Mouse (Mus musculus) adrenal gland, postnatal 14 days (tissue): ENCODE measurements at regions not wholly inside any gene's neighbourhood (a gene's known extent, or its start where the extent isn't known, plus 50 kb on each side); places are given as distances from the start of the nearest gene placed in this dataset.

ENCODE experiments used
- DNase-seq: peaks from one replicate; pipeline ENCODE4 v3.0.0; 2021; ENCODE audit warnings: mixed read lengths

DNA sequence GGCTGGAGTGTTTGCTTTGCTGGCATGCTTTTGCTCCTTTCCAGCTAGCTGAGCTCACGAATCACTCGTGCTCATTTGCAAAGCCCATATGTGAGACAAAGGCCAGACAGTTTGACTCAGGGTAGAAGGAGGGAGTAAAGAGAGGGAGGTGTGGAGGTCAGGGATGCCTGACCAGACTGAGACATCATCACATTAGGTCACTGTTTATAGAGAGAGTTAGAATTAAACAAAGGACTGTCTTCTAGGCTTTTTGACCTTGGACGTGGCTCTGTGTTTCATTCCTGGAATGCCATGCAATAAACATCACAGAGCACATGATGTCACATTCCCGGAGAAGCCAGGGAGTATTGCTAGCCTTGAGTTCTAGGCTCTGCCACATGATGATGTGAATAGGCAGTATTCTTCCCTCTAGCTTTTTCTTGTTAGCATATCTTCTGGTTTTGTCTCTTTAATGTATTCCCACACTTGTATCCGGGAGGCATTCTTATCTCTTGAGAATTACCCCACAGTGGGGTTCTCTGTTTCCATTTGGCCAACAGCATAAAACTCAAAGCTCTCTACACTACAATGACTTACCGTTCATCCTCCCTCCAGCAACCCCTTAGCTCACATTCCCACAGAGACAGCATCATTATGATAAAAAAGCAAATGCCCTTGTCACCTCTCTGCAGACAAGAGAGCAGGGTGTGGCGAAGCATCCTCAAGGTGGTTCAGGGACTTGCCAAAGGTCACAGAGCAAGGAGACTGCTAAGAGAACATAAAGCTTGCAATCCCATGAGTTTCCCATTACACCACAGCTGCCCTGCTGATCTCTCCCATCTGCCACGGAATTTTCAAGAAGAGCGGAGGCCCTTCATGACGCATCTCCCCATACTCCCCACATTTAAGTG, 301.3 kb downstream of the Cd83 start:
- peak; percentile 47 for DNase-seq

DNA sequence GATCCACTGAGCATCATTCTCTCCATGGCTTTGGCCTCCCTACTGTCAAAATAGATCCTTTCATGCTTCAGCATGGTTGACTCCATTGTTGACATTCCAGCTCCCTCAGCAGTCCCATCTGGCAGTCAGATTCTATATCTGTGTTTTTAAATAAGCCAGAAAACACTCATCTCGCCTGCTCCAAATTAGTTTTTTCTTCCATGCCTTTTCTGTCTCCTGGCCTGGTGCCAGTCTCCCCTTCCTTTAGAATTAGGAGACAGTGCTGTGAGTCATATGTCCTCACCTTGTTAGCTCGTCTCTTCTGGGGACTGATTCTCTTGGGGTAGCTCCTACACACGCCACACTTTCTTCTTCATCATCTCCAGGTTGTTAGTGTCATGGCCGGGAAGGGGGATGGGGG, 302.2 kb downstream of the Cd83 start:
- DNase-seq: no peak

DNA sequence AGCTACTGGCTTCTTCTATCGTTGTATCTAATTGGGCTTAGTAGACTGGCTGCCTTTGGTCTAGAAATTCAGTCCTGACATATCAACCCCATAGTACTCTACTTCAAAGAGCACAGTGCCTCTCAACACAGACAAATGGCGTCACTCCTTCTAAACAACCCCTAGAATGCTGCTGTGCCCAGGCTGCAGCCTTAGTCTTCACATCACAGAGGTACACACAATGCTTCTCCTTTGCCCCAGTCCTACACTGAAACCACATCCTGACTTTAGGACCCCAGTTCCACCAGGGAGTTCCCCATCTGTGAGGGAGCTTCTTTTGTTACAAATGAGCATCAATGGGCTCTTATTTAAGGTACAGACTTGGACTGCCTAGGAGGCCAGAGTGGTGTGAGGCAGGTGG, 312.6 kb downstream of the Cd83 start:
- no peak for DNase-seq

- DNase-seq: no peak
Measured at GRCm38 (mm10) chr13:44099511-44099910, 314.9 kb downstream of the Cd83 start.

- DNase-seq: no peak
Measured at GRCm38 (mm10) chr13:44100125-44101067, 315.8 kb downstream of the Cd83 start.

DNA sequence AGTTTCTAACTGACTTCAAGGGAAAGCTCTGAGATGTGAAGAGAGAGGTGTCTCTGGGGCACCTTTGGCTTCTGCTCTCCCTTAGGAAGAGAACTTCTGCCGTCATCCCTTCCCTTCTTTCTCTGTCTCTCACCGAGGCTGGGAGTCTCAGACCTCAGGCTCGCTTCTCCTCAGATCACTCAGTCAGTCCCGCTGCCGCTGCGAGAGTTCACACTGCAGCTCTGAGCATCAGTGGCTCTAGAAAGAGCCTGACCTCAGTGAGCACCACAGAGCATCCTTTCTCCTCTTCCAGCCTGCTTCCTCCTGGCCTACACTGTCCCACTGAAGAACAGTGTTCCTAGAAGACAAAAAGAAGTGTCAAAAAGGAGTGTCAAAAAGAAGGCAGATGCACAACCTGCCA, 316.6 kb downstream of the Cd83 start:
- no peak for DNase-seq

DNA sequence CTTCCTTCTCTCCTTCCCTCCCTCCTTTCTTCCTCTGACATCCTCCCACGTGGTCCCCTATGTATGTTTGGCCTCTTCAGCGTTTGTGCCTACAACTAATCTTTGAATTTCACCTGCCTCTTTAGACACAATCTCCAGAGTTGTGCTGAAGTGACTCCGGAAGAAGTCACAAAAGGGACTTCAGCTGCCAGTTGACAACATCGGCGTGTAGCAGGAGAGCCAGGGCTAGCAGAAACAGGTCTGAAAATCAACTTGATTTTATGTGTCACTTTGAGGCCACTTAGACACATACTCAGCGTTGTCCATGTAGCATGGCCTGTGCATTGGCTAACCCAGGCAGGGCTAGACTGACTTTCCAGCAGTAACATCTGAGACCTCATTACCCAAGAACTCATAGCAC, 317.2 kb downstream of the Cd83 start:
- DNase-seq: no peak

- no peak for DNase-seq
Measured at GRCm38 (mm10) chr13:44102257-44102656, 317.7 kb downstream of the Cd83 start.

DNA sequence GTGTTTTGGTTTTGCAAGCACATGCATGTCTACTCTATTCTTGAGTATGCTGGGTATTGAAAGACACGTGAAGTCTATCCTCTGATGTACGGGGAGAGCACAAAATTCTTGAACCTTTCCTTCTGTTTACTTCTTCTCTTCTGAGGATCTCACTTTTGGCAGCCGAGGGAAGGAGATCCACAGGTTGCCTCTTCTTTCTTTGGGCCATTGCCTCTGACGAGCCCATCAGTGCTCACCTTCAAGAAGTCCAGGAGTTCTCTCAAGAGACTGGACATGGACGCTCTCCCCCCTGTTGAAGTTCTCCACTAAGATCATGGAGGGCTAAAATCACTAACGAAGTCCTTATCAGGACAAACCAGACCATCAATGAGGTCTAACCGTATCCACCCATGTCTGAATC, 318.8 kb downstream of the Cd83 start:
- DNase-seq: no peak

DNA sequence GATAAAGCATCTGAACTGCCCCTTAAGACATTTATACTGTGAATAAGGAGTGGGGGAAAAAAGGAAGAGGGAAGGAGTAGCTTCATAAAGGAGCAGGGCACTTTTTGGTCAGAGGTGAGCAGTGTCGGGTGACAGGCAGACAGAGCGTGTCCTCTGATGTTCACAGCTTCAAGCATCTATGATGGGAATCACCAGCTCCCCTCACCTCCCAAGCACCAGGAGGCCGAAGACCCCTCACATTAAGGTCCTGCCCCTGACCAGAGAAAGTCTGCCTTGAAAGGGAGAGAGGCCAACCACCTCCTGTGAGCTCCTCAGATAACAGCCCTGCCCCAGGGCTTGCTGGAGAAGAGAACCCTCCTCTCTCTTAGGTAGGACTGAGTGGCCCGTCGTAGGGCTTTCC, 320.6 kb downstream of the Cd83 start:
- DNase-seq: no peak

DNA sequence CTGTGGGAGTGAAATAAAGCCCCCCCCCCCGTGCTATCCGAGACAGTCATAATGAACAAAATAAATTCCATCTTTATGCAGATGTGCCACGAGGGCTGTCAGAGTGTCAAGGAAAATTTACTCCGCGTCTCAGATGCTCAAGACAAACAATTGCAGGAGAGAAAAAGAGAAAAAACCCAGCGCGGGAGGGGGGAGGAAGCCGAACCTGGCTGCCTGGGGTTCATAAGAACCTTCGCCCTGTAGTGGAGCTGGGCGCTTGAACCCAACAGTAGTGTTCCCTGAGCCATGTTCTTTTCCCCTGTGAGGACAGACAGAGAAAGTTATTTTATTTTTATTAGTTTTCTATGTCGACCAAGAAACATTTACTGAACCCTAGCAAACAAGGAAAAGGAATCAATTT, 324.1 kb downstream of the Cd83 start:
- DNase-seq: no peak

DNA sequence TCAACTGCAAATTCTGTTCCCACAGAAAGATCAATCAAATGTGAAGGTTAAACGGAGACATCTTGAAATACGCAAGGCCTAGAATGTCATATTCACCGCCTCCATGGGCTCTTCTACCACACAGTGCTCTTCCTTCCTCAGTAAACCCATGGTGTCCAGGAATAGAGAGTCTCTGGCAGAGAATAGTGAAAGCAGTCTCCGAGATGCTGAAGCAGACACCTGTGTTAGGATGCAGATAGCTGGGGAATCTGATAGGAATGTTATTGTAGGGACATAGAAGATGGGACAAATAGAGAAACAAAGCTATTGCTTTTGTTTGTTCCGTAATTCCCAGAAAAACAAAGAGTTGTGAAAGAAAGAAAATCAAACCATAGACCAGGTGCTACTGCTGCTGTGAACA, 328.5 kb downstream of the Cd83 start:
- DNase-seq: no peak

GRCm38 (mm10) chr13:44114856-44115255, 330.3 kb downstream of the Cd83 start:
- no peak for DNase-seq

GRCm38 (mm10) chr13:44117841-44118240, 333.3 kb downstream of the Cd83 start:
- no peak for DNase-seq

- DNase-seq: no peak
Measured at GRCm38 (mm10) chr13:44118846-44119245, 334.3 kb downstream of the Cd83 start.

- no peak for DNase-seq
Measured at GRCm38 (mm10) chr13:44121241-44121671, 336.7 kb downstream of the Cd83 start.

DNA sequence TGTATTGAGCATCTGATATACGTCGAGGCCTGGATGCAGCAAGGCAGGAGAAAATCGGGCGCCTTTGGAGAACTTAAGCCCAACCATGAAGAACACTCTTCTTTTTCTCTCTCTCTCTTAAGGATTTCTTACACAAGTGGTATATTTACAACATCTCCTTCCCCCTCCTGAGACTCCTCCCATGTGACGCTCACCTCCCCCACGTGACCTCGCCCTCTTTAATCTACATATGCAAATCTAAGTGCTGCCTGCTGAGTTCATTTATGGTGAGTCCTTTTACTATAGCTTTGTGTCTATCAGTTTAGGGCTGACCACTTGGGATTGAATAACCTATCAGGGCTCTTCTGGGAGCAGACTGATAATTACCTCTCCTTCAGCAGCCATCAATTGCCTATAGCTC, 337.4 kb downstream of the Cd83 start:
- no peak for DNase-seq

DNA sequence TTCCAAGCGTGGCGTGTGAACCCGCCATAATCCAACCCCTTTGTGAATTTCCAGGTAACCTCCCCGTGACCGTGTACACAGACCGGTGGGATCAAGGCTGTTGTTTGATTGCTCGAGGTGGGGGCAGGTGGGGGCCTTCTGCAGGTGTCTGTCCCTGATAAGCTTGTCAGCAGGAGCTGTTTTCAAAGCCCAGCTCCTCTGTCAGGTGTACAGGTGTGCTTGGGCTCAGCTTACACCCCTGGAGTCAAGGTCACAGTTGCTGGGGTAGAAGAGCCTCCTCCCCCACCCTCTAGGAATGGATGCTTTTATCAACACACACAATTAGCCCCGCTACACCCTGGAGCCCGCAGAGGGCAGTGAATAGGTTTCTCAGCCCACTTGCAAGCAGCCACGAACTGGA, 341.6 kb downstream of the Cd83 start:
- no peak for DNase-seq

GRCm38 (mm10) chr13:44128506-44129274, 344.1 kb downstream of the Cd83 start:
- DNase-seq: no peak

GRCm38 (mm10) chr13:44131916-44132315, 347.3 kb downstream of the Cd83 start:
- no peak for DNase-seq

DNA sequence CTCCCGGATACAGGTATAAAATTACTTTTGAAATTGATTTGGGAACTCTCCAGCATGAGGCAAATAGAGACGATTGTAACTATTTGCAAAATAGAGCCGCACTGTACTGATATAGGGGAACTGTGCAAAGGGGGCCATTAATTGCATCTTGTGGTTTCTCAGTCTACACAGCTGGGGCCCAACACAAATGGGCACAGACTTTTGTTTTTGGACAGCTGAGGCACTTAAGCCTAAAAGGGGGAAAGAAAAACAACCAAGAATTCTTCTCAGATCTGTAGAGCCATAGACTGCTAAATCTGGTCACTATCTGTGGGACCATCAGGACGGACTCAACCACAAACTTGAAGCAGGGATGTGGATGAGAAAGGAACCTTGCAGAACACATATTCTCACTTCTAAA, 347.9 kb downstream of the Cd83 start:
- DNase-seq: no peak

DNA sequence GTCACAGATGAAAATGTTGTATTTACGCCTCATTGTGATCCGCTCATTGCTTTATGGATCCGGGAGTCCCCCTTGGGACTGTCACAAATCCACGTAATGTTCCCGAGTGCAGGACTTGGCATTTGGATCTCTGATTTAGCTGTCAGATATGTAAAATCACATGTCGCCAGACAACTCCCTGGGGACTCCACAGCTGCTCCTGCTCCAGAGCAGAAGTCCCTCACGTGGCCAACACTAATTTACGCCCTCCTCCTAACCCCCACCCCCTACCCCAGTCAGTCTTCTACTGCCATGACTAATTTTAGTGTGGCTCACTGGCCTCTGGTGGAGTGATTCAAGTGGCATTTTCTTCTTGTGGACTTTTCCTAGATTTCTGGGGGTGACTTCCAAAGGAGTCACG, 348.9 kb downstream of the Cd83 start:
- DNase-seq: peak; percentile 49
